Mouse (Mus musculus): ENCODE measurements around the gene 4930550L24Rik. TPM values are rescaled to one million over a fixed set of nuclear protein-coding genes. Genes with fewer than 3 reads are reported as not detected.

The 4930550L24Rik gene
- polyA plus RNA-seq (2014; fragmentation: Nextera tagmentation; extraction: Ambion mirVana): not detected in 2 replicates

DNA sequence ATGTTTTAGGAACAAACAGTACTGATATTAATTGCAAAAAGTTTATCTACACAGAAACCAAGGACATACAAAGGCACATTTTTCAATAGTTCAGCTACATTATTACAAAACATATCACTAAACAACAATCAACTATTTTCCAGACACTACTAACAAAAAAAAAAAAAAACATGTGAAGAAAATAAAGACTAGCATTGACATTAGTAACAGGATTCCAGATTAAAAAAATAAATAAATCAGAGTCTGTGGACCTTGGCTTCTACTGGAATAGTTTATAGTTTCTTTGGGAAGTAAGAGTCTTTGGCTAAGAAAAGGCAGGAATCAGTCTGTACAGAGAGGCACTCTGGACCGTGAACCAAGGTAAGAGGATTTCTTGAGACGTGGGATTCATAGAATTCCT, at the start of gene 4930550L24Rik:
Gene 4930550L24Rik, plus strand, starts transcription at position 301 of the 400 bp plus-strand sequence.
- no peak within 1 kb of the TSS for H3K9ac ChIP-seq (ENCODE audit: low read depth, low read length)
- no peak for ATAC-seq (ENCODE audit: low FRiP score, low TSS enrichment)
- WGBS: 76% methylated on average over 2 of the region's 2 CpGs
- no peak within 1 kb of the TSS for H3K4me3 ChIP-seq (ENCODE audit: low read length)
- no peak within 1 kb of the TSS for H3K27ac ChIP-seq (ENCODE audit: low read depth, low read length)
- no peaks in the 10 kb centered on the region for H3K36me3 ChIP-seq (ENCODE audit: control insufficient read depth, insufficient read depth, low read length)
- no peaks in the 10 kb centered on the region for H3K27me3 ChIP-seq (ENCODE audit: control insufficient read depth, insufficient read depth, low read length)
- no peaks in the 10 kb centered on the region for H3K4me1 ChIP-seq (ENCODE audit: control insufficient read depth, insufficient read depth, low read length)
- H3K4me2 ChIP-seq (replicated peaks; ENCODE audit: low read depth, low read length): no peak within 1 kb of the TSS
- no peaks in the 10 kb centered on the region for H3K9me3 ChIP-seq (ENCODE audit: control insufficient read depth, low read length)

DNA sequence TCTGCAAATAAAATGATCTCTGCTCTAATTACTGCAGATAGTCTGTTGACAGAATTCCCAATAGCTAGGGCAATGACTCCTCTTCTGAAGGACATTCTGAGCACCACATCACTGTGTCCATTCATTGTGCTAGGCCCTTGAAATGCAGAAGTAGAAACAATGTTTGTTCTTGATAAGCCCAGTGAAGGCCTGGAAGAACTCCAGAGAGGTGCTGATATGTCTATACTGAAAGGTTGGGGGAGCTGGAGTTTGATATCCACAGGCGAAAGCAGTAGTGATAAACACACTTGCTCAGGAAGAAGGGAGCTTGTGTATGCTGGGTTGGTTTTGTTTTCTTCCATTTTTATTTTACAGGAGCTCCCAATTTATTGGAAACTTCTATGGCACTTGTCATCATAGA, 8.4 kb upstream of the 4930550L24Rik start:
- Histone ChIP-seq H3K4me1 (ENCODE audit: control insufficient read depth, insufficient read depth, low read length) (no peaks in the 10 kb centered on the region), H3K36me3 (ENCODE audit: control insufficient read depth, insufficient read depth, low read length) (no peaks in the 10 kb centered on the region), H3K4me2 (replicated peaks; ENCODE audit: low read depth, low read length) (no peak overlapping the region), H3K27me3 (ENCODE audit: control insufficient read depth, insufficient read depth, low read length) (no peaks in the 10 kb centered on the region), H3K27ac (ENCODE audit: low read depth, low read length) (no peak overlapping the region), H3K9ac (ENCODE audit: low read depth, low read length) (no peak overlapping the region), H3K9me3 (ENCODE audit: control insufficient read depth, low read length) (no peaks in the 10 kb centered on the region), H3K4me3 (ENCODE audit: low read length) (no peak overlapping the region)
- WGBS: 94% methylated on average over 1 of the region's 1 CpGs
- no peak for ATAC-seq (ENCODE audit: low FRiP score, low TSS enrichment)

DNA sequence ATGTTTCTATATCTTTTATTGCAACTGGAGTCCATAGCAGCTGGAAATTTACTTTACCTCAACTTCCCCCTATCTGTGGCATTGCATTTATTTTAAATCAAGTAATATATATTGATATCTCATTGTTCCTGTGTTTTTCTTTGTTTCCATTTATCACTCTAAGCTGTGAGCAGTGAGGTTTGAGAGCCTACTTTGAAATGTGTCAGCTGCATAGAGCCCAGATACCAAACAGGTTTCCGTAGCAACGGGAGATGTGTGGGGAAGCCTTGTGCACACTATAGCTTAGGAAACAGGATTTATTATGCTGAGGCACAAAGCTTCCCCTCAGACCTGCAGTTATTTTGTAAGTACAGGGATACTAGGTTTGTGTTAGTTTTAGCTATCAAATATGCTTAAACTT, 58.8 kb downstream of the 4930550L24Rik start:
- no peak for ATAC-seq (ENCODE audit: low FRiP score, low TSS enrichment)
- Histone ChIP-seq H3K36me3 (ENCODE audit: control insufficient read depth, insufficient read depth, low read length) (no peaks in the 10 kb centered on the region), H3K9ac (ENCODE audit: low read depth, low read length) (no peak overlapping the region), H3K27ac (ENCODE audit: low read depth, low read length) (no peak overlapping the region), H3K27me3 (ENCODE audit: control insufficient read depth, insufficient read depth, low read length) (no peaks in the 10 kb centered on the region), H3K4me1 (ENCODE audit: control insufficient read depth, insufficient read depth, low read length) (no peaks in the 10 kb centered on the region), H3K9me3 (ENCODE audit: control insufficient read depth, low read length) (no peaks in the 10 kb centered on the region), H3K4me2 (replicated peaks; ENCODE audit: low read depth, low read length) (no peak overlapping the region), H3K4me3 (ENCODE audit: low read length) (no peak overlapping the region)
- whole genome bisulfite sequencing: 92% methylated on average over 2 of the region's 2 CpGs

All from kidney, embryonic 14.5 days (tissue).